Mouse (Mus musculus) heart, postnatal 10 days (tissue): ENCODE data around the gene Smyd4. TPM values are rescaled to one million over a fixed set of nuclear protein-coding genes. Genes with fewer than 3 reads are reported as not detected.

ENCODE experiments used
- DNase-seq, 2 experiments: peaks; one replicate each; pipeline ENCODE4 v3.0.0; 2021
- intact Hi-C: fragments of 180-260 bp; cut with DNase I; formaldehyde crosslinking; loops from one replicate; pipeline ENCODE4 v1.15.1; 2025
- total RNA-seq, 2 experiments: library from RNA; stranded (reverse); gene quantifications; 2 replicates each; pipeline ENCODE4 v1.2.3; 2021

Smyd4 gene
- total RNA-seq, 2 experiments from 2014 or later, result 4.9 to 7.4 TPM

GRCm38 (mm10) chr11:75410591-75410990, 62.4 kb downstream of the Smyd4 start:
- no peak for DNase-seq
- intact Hi-C loops, result no loop called here

- peak in 1 of 2 experiments; percentile 10 for DNase-seq
- intact Hi-C loops, result no loop called here
Observed at GRCm38 (mm10) chr11:75415096-75415495, 66.9 kb downstream of the Smyd4 start.

- intact Hi-C loops, result no loop called here
- no peak for DNase-seq
Observed at GRCm38 (mm10) chr11:75415994-75416393, 67.8 kb downstream of the Smyd4 start.

- intact Hi-C loops, result no loop called here
- DNase-seq, result no peak
Observed at GRCm38 (mm10) chr11:75420037-75420436, 71.8 kb downstream of the Smyd4 start.

GRCm38 (mm10) chr11:75420810-75421374, 72.7 kb downstream of the Smyd4 start:
- no peak for DNase-seq
- intact Hi-C loops, result no loop called here

GRCm38 (mm10) chr11:75421375-75422012, 73.3 kb downstream of the Smyd4 start:
- intact Hi-C loops, result no loop called here
- peak in 1 of 2 experiments; percentile 23 for DNase-seq

GRCm38 (mm10) chr11:75422013-75422792, 74.0 kb downstream of the Smyd4 start, which contains the start of gene Serpinf1:
Serpinf1 (minus strand) TSS chr11:75422701.
- DNase-seq, result no peak
- intact Hi-C loops, result no loop called here

- intact Hi-C loops, result no loop called here
- no peak for DNase-seq
Observed at GRCm38 (mm10) chr11:75423091-75423490, 74.9 kb downstream of the Smyd4 start.

- no peak for DNase-seq
- intact Hi-C loops, result no loop called here
Observed at GRCm38 (mm10) chr11:75424033-75424432, 75.8 kb downstream of the Smyd4 start.

- DNase-seq, result no peak
- intact Hi-C loops, result no loop called here
Observed at GRCm38 (mm10) chr11:75424459-75424858, 76.2 kb downstream of the Smyd4 start.

- DNase-seq, result no peak
- intact Hi-C loops, result no loop called here
Observed at GRCm38 (mm10) chr11:75429019-75429705, 80.9 kb downstream of the Smyd4 start.

- intact Hi-C loops, result no loop called here
Observed at GRCm38 (mm10) chr11:75431307-75431706, 83.1 kb downstream of the Smyd4 start.

GRCm38 (mm10) chr11:75434138-75434537, 85.9 kb downstream of the Smyd4 start:
- no peak for DNase-seq
- intact Hi-C loops, result no loop called here

More at GRCm38 (mm10) chr11:75431307-75431706, 83.1 kb downstream of the Smyd4 start:
- no peak for DNase-seq

GRCm38 (mm10) chr11:75438194-75438593, 90.0 kb downstream of the Smyd4 start:
- intact Hi-C loops, result no loop called here
- no peak for DNase-seq

- DNase-seq, result no peak
- intact Hi-C loops, result no loop called here
Observed at GRCm38 (mm10) chr11:75438804-75439203, 90.6 kb downstream of the Smyd4 start.

- intact Hi-C loops, result no loop called here
Observed at GRCm38 (mm10) chr11:75439363-75439762, 91.1 kb downstream of the Smyd4 start, which contains the start of gene Serpinf2. Serpinf2 (minus strand) TSS chr11:75439591.

GRCm38 (mm10) chr11:75439951-75440350, 91.7 kb downstream of the Smyd4 start:
- no peak for DNase-seq
- intact Hi-C loops, result no loop called here

More at GRCm38 (mm10) chr11:75439363-75439762, 91.1 kb downstream of the Smyd4 start, which contains the start of gene Serpinf2:
- DNase-seq, result no peak

GRCm38 (mm10) chr11:75441034-75441433, 92.8 kb downstream of the Smyd4 start:
- no peak for DNase-seq
- intact Hi-C loops, result no loop called here

- intact Hi-C loops, result no loop called here
- no peak for DNase-seq
Observed at GRCm38 (mm10) chr11:75441601-75442000, 93.4 kb downstream of the Smyd4 start.

GRCm38 (mm10) chr11:75443711-75444110, 95.5 kb downstream of the Smyd4 start:
- no peak for DNase-seq
- intact Hi-C loops, result no loop called here

- DNase-seq, result no peak
- intact Hi-C loops, result no loop called here
Observed at GRCm38 (mm10) chr11:75448575-75448974, 100.3 kb downstream of the Smyd4 start.
